Mouse (Mus musculus) midbrain, postnatal 0 days (tissue): ENCODE measurements around the gene Dsn1. TPM values are rescaled to one million over a fixed set of nuclear protein-coding genes. Genes with fewer than 3 reads are reported as not detected.

ENCODE experiments used
- ATAC-seq: fragments of 200-750 bp; cut with Nextera tagmentation; 2 replicates; pipeline ENCODE4 v1.8.0; 2017; ENCODE audit warnings: moderate number of reproducible peaks, mild to moderate bottlenecking, moderate TSS enrichment, moderate library complexity; ENCODE audit not compliant: low FRiP score
- DNase-seq: peaks from one replicate; pipeline ENCODE4 v3.0.0-alpha.2; 2015; ENCODE audit warnings: low spot score
- H3K27ac ChIP-seq: fragments of 300-500 bp; sonication (generic); 2 replicates; pipeline ENCODE4 v1.5.1; 2014; ENCODE audit warnings: low read depth, mild to moderate bottlenecking, low read length, mixed read lengths
- H3K27me3 ChIP-seq: fragments of 300-500 bp; sonication (generic); 2 replicates; pipeline ENCODE4 v1.6.1; 2014; ENCODE audit warnings: low read length, control low read depth, mixed read lengths; ENCODE audit not compliant: insufficient read depth
- H3K36me3 ChIP-seq: fragments of 300-500 bp; sonication (generic); 2 replicates; pipeline ENCODE4 v1.6.1; 2014; ENCODE audit warnings: low read length, control low read depth, mixed read lengths; ENCODE audit not compliant: insufficient read depth
- H3K4me1 ChIP-seq: fragments of 300-500 bp; sonication (generic); 2 replicates; pipeline ENCODE4 v1.6.1; 2014; ENCODE audit warnings: mild to moderate bottlenecking, control low read depth, antibody characterized with exemption, low read length, mixed read lengths; ENCODE audit not compliant: insufficient read depth
- H3K4me2 ChIP-seq: fragments of 300-500 bp; sonication (generic); 2 replicates; pipeline ENCODE4 v1.6.1; 2014; ENCODE audit warnings: low read depth, mild to moderate bottlenecking, low read length, mixed read lengths; ENCODE audit not compliant: poor library complexity, severe bottlenecking
- H3K4me3 ChIP-seq: fragments of 300-500 bp; sonication (generic); 2 replicates; pipeline ENCODE4 v1.5.1; 2014; ENCODE audit warnings: low read depth, mild to moderate bottlenecking, low read length, moderate library complexity
- H3K9ac ChIP-seq: fragments of 300-500 bp; sonication (generic); replicated peaks from 2 replicates; pipeline ENCODE4 v1.6.1; 2014; ENCODE audit warnings: mild to moderate bottlenecking, low read length, moderate library complexity, mixed read lengths; ENCODE audit not compliant: poor library complexity, severe bottlenecking
- H3K9me3 ChIP-seq: fragments of 300-500 bp; sonication (generic); 2 replicates; pipeline ENCODE4 v1.6.1; 2016; ENCODE audit warnings: low read length, control low read depth
- CTCF ChIP-seq: IDR thresholded peaks from 2 replicates; pipeline ENCODE4 v1.5.1; 2016; ENCODE audit warnings: antibody characterized with exemption, mild to moderate bottlenecking
- WGBS: fragments of 180-500 bp; shearing (Covaris S2); extraction: QIAGEN DNeasy Blood & Tissue Kit; methylation state at CpG from one replicate; pipeline ENCODE4 v1.1.7; 2014; 5-methylcytosine and 5-hydroxymethylcytosine counted together
- polyA plus RNA-seq: library from polyadenylated mRNA; unstranded; fragments of >200 nt; fragmentation: Nextera tagmentation; extraction: Ambion mirVana; gene quantifications from 2 replicates; pipeline ENCODE4 v1.2.1, GENCODE M21; 2015
- total RNA-seq: library from RNA; depleted of rRNA; stranded (reverse); fragments of >200 nt; gene quantifications from 2 replicates; pipeline ENCODE4 v1.2.3, GENCODE M21; 2014

Gene Dsn1
- total and polyA plus RNA-seq, 2 experiments from 2014 or later, result 7.8 to 8.8 TPM

GRCm38 (mm10) chr2:157052448-157052847 is 45.5 kb upstream of the Dsn1 start:
- H3K27ac ChIP-seq, result peak overlapping the region; percentile 43
- H3K9me3 ChIP-seq, result no peaks in the 10 kb centered on the region
- no peak for ATAC-seq
- H3K4me1 ChIP-seq, result peaks cover 21% of the 10 kb centered on the region
- peaks cover 33% of the 10 kb centered on the region for H3K36me3 ChIP-seq
- H3K4me2 ChIP-seq, result no peak overlapping the region
- 76% methylated on average over 8 of the region's 8 CpGs for WGBS
- no peak for DNase-seq
- TF ChIP-seq CTCF, result no peak
- H3K27me3 ChIP-seq, result no peaks in the 10 kb centered on the region
- H3K9ac ChIP-seq, result no peak overlapping the region
- H3K4me3 ChIP-seq, result no peak overlapping the region

GRCm38 (mm10) chr2:157049831-157050243 is 42.9 kb upstream of the Dsn1 start:
- Histone ChIP-seq H3K9me3 (no peaks in the 10 kb centered on the region), H3K4me3 (no peak overlapping the region), H3K4me2 (peak overlapping the region; percentile 30; the same call in 1 of the 2 replicates), H3K27ac (peak overlapping the region; percentile 94), H3K9ac (peak overlapping the region; percentile 57), H3K27me3 (no peaks in the 10 kb centered on the region), H3K36me3 (peaks cover 34% of the 10 kb centered on the region), H3K4me1 (peaks cover 21% of the 10 kb centered on the region)
- WGBS, result 15% methylated on average over 8 of the region's 8 CpGs
- ATAC-seq, result peak; percentile 80
- peak; percentile 94 for DNase-seq
- no peak for TF ChIP-seq CTCF

- no peak overlapping the region; the same call in 1 of the 2 replicates for H3K9ac ChIP-seq
- WGBS, result 70% methylated on average over 13 of the region's 13 CpGs
- TF ChIP-seq CTCF, result no peak
- H3K27me3 ChIP-seq, result no peaks in the 10 kb centered on the region
- no peak overlapping the region for H3K4me2 ChIP-seq
- peaks cover 21% of the 10 kb centered on the region for H3K4me1 ChIP-seq
- peak overlapping the region; percentile 94 for H3K27ac ChIP-seq
- ATAC-seq, result no peak
- peak; percentile 65 for DNase-seq
- no peak overlapping the region for H3K4me3 ChIP-seq
- no peaks in the 10 kb centered on the region for H3K9me3 ChIP-seq
- H3K36me3 ChIP-seq, result peaks cover 31% of the 10 kb centered on the region
Observed at GRCm38 (mm10) chr2:157048395-157049181, 41.6 kb upstream of the Dsn1 start.

GRCm38 (mm10) chr2:157046956-157047355 is 40.0 kb upstream of the Dsn1 start:
- 0 out of 2 replicates have a peak overlapping the region, but pooled peaks have one; percentile 94 for H3K27ac ChIP-seq
- no peak for DNase-seq
- no peak overlapping the region for H3K4me2 ChIP-seq
- no peak for ATAC-seq
- H3K9ac ChIP-seq, result no peak overlapping the region
- no peak overlapping the region for H3K4me3 ChIP-seq
- H3K9me3 ChIP-seq, result no peaks in the 10 kb centered on the region
- H3K36me3 ChIP-seq, result peaks cover 22% of the 10 kb centered on the region
- H3K27me3 ChIP-seq, result no peaks in the 10 kb centered on the region
- 93% methylated on average over 5 of the region's 5 CpGs for WGBS
- no peak for TF ChIP-seq CTCF
- peaks cover 21% of the 10 kb centered on the region for H3K4me1 ChIP-seq

- Histone ChIP-seq H3K27me3 (no peaks in the 10 kb centered on the region), H3K4me2 (no peak overlapping the region), H3K9me3 (no peaks in the 10 kb centered on the region), H3K27ac (no peak overlapping the region), H3K4me3 (no peak overlapping the region), H3K9ac (no peak overlapping the region), H3K4me1 (peaks cover 21% of the 10 kb centered on the region), H3K36me3 (peaks cover 25% of the 10 kb centered on the region)
- TF ChIP-seq CTCF, result no peak
- no peak for DNase-seq
- no peak for ATAC-seq
- 100% methylated on average over 2 of the region's 2 CpGs for WGBS
Observed at GRCm38 (mm10) chr2:157045932-157046331, 39.0 kb upstream of the Dsn1 start.

- no peak for ATAC-seq
- peak; percentile 68 for TF ChIP-seq CTCF
- no peak overlapping the region for H3K9ac ChIP-seq
- DNase-seq, result no peak
- H3K27ac ChIP-seq, result no peak overlapping the region
- no peaks in the 10 kb centered on the region for H3K9me3 ChIP-seq
- H3K27me3 ChIP-seq, result no peaks in the 10 kb centered on the region
- H3K36me3 ChIP-seq, result peaks cover 40% of the 10 kb centered on the region
- no peak overlapping the region for H3K4me2 ChIP-seq
- H3K4me3 ChIP-seq, result no peak overlapping the region
- H3K4me1 ChIP-seq, result peaks cover 8% of the 10 kb centered on the region
Observed at GRCm38 (mm10) chr2:157043987-157044386, 37.0 kb upstream of the Dsn1 start.
